Mouse (Mus musculus): ENCODE results near the gene Chek2. TPM values are rescaled to one million over a fixed set of nuclear protein-coding genes. Genes with fewer than 3 reads are reported as not detected.

Gene Chek2
- polyA plus RNA-seq (2014; fragmentation: Nextera tagmentation; extraction: Ambion mirVana): 14.2 and 19.0 TPM in 2 replicates

GRCm38 (mm10) chr5:110839678-110840365, at the start of gene Chek2, which contains the start of gene Hscb:
TSS of gene Chek2 (plus strand) at chr5:110839979.
TSS of gene Hscb (minus strand) at chr5:110839777.
- Histone ChIP-seq H3K27ac (replicated peaks in 1 of 2; ENCODE audit: control insufficient read depth in 1 of 2, insufficient read depth in 1 of 2, low read depth in 2 of 2, low read length in 2 of 2) (peak within 1 kb of the TSS; percentile 73 to 74), H3K27me3 (ENCODE audit: control insufficient read depth, insufficient read depth, low read length) (no peaks in the 10 kb centered on the region), H3K9ac (ENCODE audit: low read length) (peak within 1 kb of the TSS; percentile 80), H3K4me1 (ENCODE audit: control insufficient read depth in 2 of 2, insufficient read depth in 2 of 2, low read length in 2 of 2) (peaks cover 7 to 17% of the 10 kb centered on the region in 2 experiments), H3K4me3 (ENCODE audit: control insufficient read depth in 1 of 2, insufficient read depth in 1 of 2, low read depth in 1 of 2, low read length in 2 of 2) (peak within 1 kb of the TSS; percentile 59 to 77), H3K4me2 (ENCODE audit: low read length) (peak within 1 kb of the TSS; percentile 76), H3K9me3 (ENCODE audit: control insufficient read depth, low read length) (no peaks in the 10 kb centered on the region), H3K36me3 (ENCODE audit: control insufficient read depth, insufficient read depth, low read length) (peaks cover 22% of the 10 kb centered on the region; the same call in 1 of the 2 replicates)
- under 1% methylated on average over 41 of the region's 41 CpGs for whole genome bisulfite sequencing
- peak; percentile 95 for ATAC-seq (ENCODE audit: insufficient number of reproducible peaks, insufficient read depth, low FRiP score, low read depth)

- 90% methylated on average over 7 of the region's 7 CpGs for WGBS
- no peak for ATAC-seq (ENCODE audit: insufficient number of reproducible peaks, insufficient read depth, low FRiP score, low read depth)
Measured at GRCm38 (mm10) chr5:110794363-110794762, 45.4 kb upstream of the Chek2 start.

GRCm38 (mm10) chr5:110797696-110798095, 42.1 kb upstream of the Chek2 start:
- Histone ChIP-seq H3K4me1 (ENCODE audit: control insufficient read depth in 2 of 2, insufficient read depth in 2 of 2, low read length in 2 of 2) (peaks cover 11 to 19% of the 10 kb centered on the region in 2 experiments), H3K4me2 (ENCODE audit: low read length) (no peak overlapping the region), H3K4me3 (ENCODE audit: control insufficient read depth in 1 of 2, insufficient read depth in 1 of 2, low read depth in 1 of 2, low read length in 2 of 2) (no peak overlapping the region), H3K9me3 (ENCODE audit: control insufficient read depth, low read length) (no peaks in the 10 kb centered on the region), H3K9ac (ENCODE audit: low read length) (no peak overlapping the region), H3K36me3 (ENCODE audit: control insufficient read depth, insufficient read depth, low read length) (peaks cover 74% of the 10 kb centered on the region), H3K27ac (replicated peaks in 1 of 2; ENCODE audit: control insufficient read depth in 1 of 2, insufficient read depth in 1 of 2, low read depth in 2 of 2, low read length in 2 of 2) (peak overlapping the region; percentile 14 to 43; a peak in 1 of 4 replicates), H3K27me3 (ENCODE audit: control insufficient read depth, insufficient read depth, low read length) (no peaks in the 10 kb centered on the region)
- WGBS: 52% methylated on average over 4 of the region's 4 CpGs
- ATAC-seq (ENCODE audit: insufficient number of reproducible peaks, insufficient read depth, low FRiP score, low read depth): no peak

More at GRCm38 (mm10) chr5:110794363-110794762, 45.4 kb upstream of the Chek2 start:
- Histone ChIP-seq H3K27me3 (ENCODE audit: control insufficient read depth, insufficient read depth, low read length) (no peaks in the 10 kb centered on the region), H3K4me2 (ENCODE audit: low read length) (no peak overlapping the region), H3K9ac (ENCODE audit: low read length) (no peak overlapping the region), H3K4me1 (ENCODE audit: control insufficient read depth in 2 of 2, insufficient read depth in 2 of 2, low read length in 2 of 2) (peaks cover 11 to 12% of the 10 kb centered on the region in 2 experiments), H3K4me3 (ENCODE audit: control insufficient read depth in 1 of 2, insufficient read depth in 1 of 2, low read depth in 1 of 2, low read length in 2 of 2) (no peak overlapping the region), H3K27ac (replicated peaks in 1 of 2; ENCODE audit: control insufficient read depth in 1 of 2, insufficient read depth in 1 of 2, low read depth in 2 of 2, low read length in 2 of 2) (no peak overlapping the region), H3K9me3 (ENCODE audit: control insufficient read depth, low read length) (no peaks in the 10 kb centered on the region), H3K36me3 (ENCODE audit: control insufficient read depth, insufficient read depth, low read length) (peaks cover 98% of the 10 kb centered on the region)

GRCm38 (mm10) chr5:110801036-110801624, 38.6 kb upstream of the Chek2 start:
- no peak overlapping the region for H3K27ac ChIP-seq (replicated peaks in 1 of 2; ENCODE audit: control insufficient read depth in 1 of 2, insufficient read depth in 1 of 2, low read depth in 2 of 2, low read length in 2 of 2)
- whole genome bisulfite sequencing: 91% methylated on average over 3 of the region's 3 CpGs
- ATAC-seq (ENCODE audit: insufficient number of reproducible peaks, insufficient read depth, low FRiP score, low read depth): no peak; the same call in 1 of the 2 replicates
- H3K9ac ChIP-seq (ENCODE audit: low read length): no peak overlapping the region
- H3K9me3 ChIP-seq (ENCODE audit: control insufficient read depth, low read length): no peaks in the 10 kb centered on the region
- H3K4me2 ChIP-seq (ENCODE audit: low read length): no peak overlapping the region
- H3K4me1 ChIP-seq (ENCODE audit: control insufficient read depth in 2 of 2, insufficient read depth in 2 of 2, low read length in 2 of 2): peaks cover 11 to 20% of the 10 kb centered on the region in 2 experiments
- H3K36me3 ChIP-seq (ENCODE audit: control insufficient read depth, insufficient read depth, low read length): peaks cover 63% of the 10 kb centered on the region
- no peaks in the 10 kb centered on the region for H3K27me3 ChIP-seq (ENCODE audit: control insufficient read depth, insufficient read depth, low read length)
- H3K4me3 ChIP-seq (ENCODE audit: control insufficient read depth in 1 of 2, insufficient read depth in 1 of 2, low read depth in 1 of 2, low read length in 2 of 2): no peak overlapping the region

GRCm38 (mm10) chr5:110802186-110802585, 37.6 kb upstream of the Chek2 start:
- Histone ChIP-seq H3K27me3 (ENCODE audit: control insufficient read depth, insufficient read depth, low read length) (no peaks in the 10 kb centered on the region), H3K9ac (ENCODE audit: low read length) (no peak overlapping the region), H3K4me1 (ENCODE audit: control insufficient read depth in 2 of 2, insufficient read depth in 2 of 2, low read length in 2 of 2) (peaks cover 11 to 27% of the 10 kb centered on the region in 2 experiments), H3K9me3 (ENCODE audit: control insufficient read depth, low read length) (no peaks in the 10 kb centered on the region), H3K27ac (replicated peaks in 1 of 2; ENCODE audit: control insufficient read depth in 1 of 2, insufficient read depth in 1 of 2, low read depth in 2 of 2, low read length in 2 of 2) (no peak overlapping the region), H3K4me2 (ENCODE audit: low read length) (no peak overlapping the region), H3K4me3 (ENCODE audit: control insufficient read depth in 1 of 2, insufficient read depth in 1 of 2, low read depth in 1 of 2, low read length in 2 of 2) (no peak overlapping the region), H3K36me3 (ENCODE audit: control insufficient read depth, insufficient read depth, low read length) (peaks cover 63% of the 10 kb centered on the region)
- 63% methylated on average over 4 of the region's 4 CpGs for WGBS
- no peak for ATAC-seq (ENCODE audit: insufficient number of reproducible peaks, insufficient read depth, low FRiP score, low read depth)

DNA sequence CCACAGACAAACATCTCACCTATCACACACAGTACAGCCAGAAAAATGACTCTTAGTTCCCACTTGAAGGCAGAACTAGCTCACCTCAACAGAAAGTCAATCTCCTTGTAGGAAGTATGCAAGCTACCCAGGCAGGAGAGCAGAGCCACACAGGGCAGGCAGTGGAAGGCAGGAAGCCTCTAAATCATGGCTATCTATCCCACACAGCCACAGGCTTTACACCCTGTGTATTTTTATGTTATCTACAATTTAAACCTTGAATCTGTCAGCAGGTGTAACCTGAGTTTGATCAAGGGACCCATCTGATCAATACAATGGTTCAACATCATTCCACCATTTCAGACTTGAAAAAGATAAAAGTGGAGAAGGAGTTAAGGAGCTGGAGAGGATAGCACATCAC, 37.0 kb upstream of the Chek2 start:
- ATAC-seq (ENCODE audit: insufficient number of reproducible peaks, insufficient read depth, low FRiP score, low read depth): no peak
- Histone ChIP-seq H3K4me3 (ENCODE audit: control insufficient read depth in 1 of 2, insufficient read depth in 1 of 2, low read depth in 1 of 2, low read length in 2 of 2) (no peak overlapping the region), H3K27ac (replicated peaks in 1 of 2; ENCODE audit: control insufficient read depth in 1 of 2, insufficient read depth in 1 of 2, low read depth in 2 of 2, low read length in 2 of 2) (no peak overlapping the region), H3K9me3 (ENCODE audit: control insufficient read depth, low read length) (no peaks in the 10 kb centered on the region), H3K4me1 (ENCODE audit: control insufficient read depth in 2 of 2, insufficient read depth in 2 of 2, low read length in 2 of 2) (peaks cover 10 to 29% of the 10 kb centered on the region in 2 experiments), H3K9ac (ENCODE audit: low read length) (no peak overlapping the region), H3K4me2 (ENCODE audit: low read length) (no peak overlapping the region), H3K36me3 (ENCODE audit: control insufficient read depth, insufficient read depth, low read length) (peaks cover 59% of the 10 kb centered on the region), H3K27me3 (ENCODE audit: control insufficient read depth, insufficient read depth, low read length) (no peaks in the 10 kb centered on the region)

GRCm38 (mm10) chr5:110804012-110804743, 35.6 kb upstream of the Chek2 start:
- Histone ChIP-seq H3K4me2 (ENCODE audit: low read length) (no peak overlapping the region), H3K4me3 (ENCODE audit: control insufficient read depth in 1 of 2, insufficient read depth in 1 of 2, low read depth in 1 of 2, low read length in 2 of 2) (no peak overlapping the region), H3K27ac (replicated peaks in 1 of 2; ENCODE audit: control insufficient read depth in 1 of 2, insufficient read depth in 1 of 2, low read depth in 2 of 2, low read length in 2 of 2) (no peak overlapping the region), H3K27me3 (ENCODE audit: control insufficient read depth, insufficient read depth, low read length) (no peaks in the 10 kb centered on the region), H3K4me1 (ENCODE audit: control insufficient read depth in 2 of 2, insufficient read depth in 2 of 2, low read length in 2 of 2) (peaks cover 9 to 34% of the 10 kb centered on the region in 2 experiments; a peak in 3 of 4 replicates), H3K9ac (ENCODE audit: low read length) (no peak overlapping the region), H3K9me3 (ENCODE audit: control insufficient read depth, low read length) (no peaks in the 10 kb centered on the region), H3K36me3 (ENCODE audit: control insufficient read depth, insufficient read depth, low read length) (peaks cover 46% of the 10 kb centered on the region)
- WGBS: 79% methylated on average over 7 of the region's 7 CpGs
- ATAC-seq (ENCODE audit: insufficient number of reproducible peaks, insufficient read depth, low FRiP score, low read depth): no peak
